Mouse (Mus musculus) hindbrain, embryonic 11.5 days (tissue): ENCODE results near the gene Zfp36l1. TPM values are rescaled to one million over a fixed set of nuclear protein-coding genes. Genes with fewer than 3 reads are reported as not detected.

Experiments used
- ATAC-seq: fragments of 200-750 bp; cut with Nextera tagmentation; 2 replicates; pipeline ENCODE4 v1.8.0; 2017; ENCODE audit warnings: mild to moderate bottlenecking, moderate TSS enrichment, moderate library complexity; ENCODE audit not compliant: low FRiP score
- DNase-seq: peaks from one replicate; pipeline ENCODE4 v3.0.0-alpha.2; 2015; ENCODE audit warnings: low spot score
- H3K27ac ChIP-seq: fragments of 300-500 bp; sonication (generic); 2 replicates; pipeline ENCODE4 v1.5.1; 2014; ENCODE audit warnings: mild to moderate bottlenecking, low read depth, low read length
- H3K27me3 ChIP-seq: fragments of 300-500 bp; sonication (generic); 2 replicates; pipeline ENCODE4 v1.6.1; 2014; ENCODE audit warnings: mild to moderate bottlenecking, low read length, moderate library complexity, mixed read lengths; ENCODE audit not compliant: control insufficient read depth, insufficient read depth
- H3K36me3 ChIP-seq: fragments of 300-500 bp; sonication (generic); 2 replicates; pipeline ENCODE4 v1.6.1; 2014; ENCODE audit warnings: mild to moderate bottlenecking, low read length, moderate library complexity, mixed read lengths; ENCODE audit not compliant: control insufficient read depth, insufficient read depth
- H3K4me1 ChIP-seq: fragments of 300-500 bp; sonication (generic); replicated peaks from 2 replicates; pipeline ENCODE4 v1.6.1; 2014; ENCODE audit warnings: low read length, mixed read lengths; ENCODE audit not compliant: control insufficient read depth, insufficient read depth
- H3K4me2 ChIP-seq: fragments of 300-500 bp; sonication (generic); replicated peaks from 2 replicates; pipeline ENCODE4 v1.6.1; 2014; ENCODE audit warnings: mild to moderate bottlenecking, low read depth, low read length
- H3K4me3 ChIP-seq: fragments of 300-500 bp; sonication (generic); 2 replicates; pipeline ENCODE4 v1.5.1; 2014; ENCODE audit warnings: low read depth, low read length
- H3K9ac ChIP-seq: fragments of 300-500 bp; sonication (generic); 2 replicates; pipeline ENCODE4 v1.6.1; 2014; ENCODE audit warnings: low read depth, low read length
- H3K9me3 ChIP-seq: fragments of 300-500 bp; sonication (generic); 2 replicates; pipeline ENCODE4 v1.6.1; 2016; ENCODE audit warnings: low read length; ENCODE audit not compliant: control insufficient read depth
- WGBS: fragments of 180-500 bp; shearing (Covaris S2); extraction: QIAGEN DNeasy Blood & Tissue Kit; methylation state at CpG from one replicate; pipeline ENCODE4 v1.1.7; 2014; 5-methylcytosine and 5-hydroxymethylcytosine counted together
- polyA plus RNA-seq: library from polyadenylated mRNA; unstranded; fragments of >200 nt; fragmentation: Nextera tagmentation; extraction: Ambion mirVana; gene quantifications from 2 replicates; pipeline ENCODE4 v1.2.1, GENCODE M21; 2014

The Zfp36l1 gene
- polyA plus RNA-seq, 1 experiment from 2014 or later = 127 TPM

DNA sequence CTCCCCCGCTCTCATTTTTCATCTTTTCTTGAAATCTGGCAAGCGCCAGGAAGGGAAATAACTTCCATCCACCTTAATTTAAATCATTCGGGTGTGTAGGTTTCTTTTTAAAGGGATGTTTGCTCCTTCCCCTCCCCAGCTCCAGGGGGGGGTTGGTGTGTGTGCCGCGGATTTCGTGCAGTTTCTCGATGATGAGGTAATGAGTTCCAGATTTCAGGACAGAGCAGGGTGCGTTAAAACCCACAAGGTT is 2.0 kb upstream of the Zfp36l1 start:
- peak overlapping the region; percentile 78 for H3K4me3 ChIP-seq
- 0% methylated on average over 8 of the region's 8 CpGs for WGBS
- peak overlapping the region; percentile 78 for H3K9ac ChIP-seq
- no peaks in the 10 kb centered on the region for H3K36me3 ChIP-seq
- peaks cover 8% of the 10 kb centered on the region for H3K27me3 ChIP-seq
- peak overlapping the region; percentile 92 for H3K27ac ChIP-seq
- H3K9me3 ChIP-seq = no peaks in the 10 kb centered on the region
- ATAC-seq (no peak), DNase-seq (peak; percentile 77)
- H3K4me1 ChIP-seq = peaks cover 2% of the 10 kb centered on the region; the same call in 1 of the 2 replicates
- H3K4me2 ChIP-seq = peak overlapping the region; percentile 91

DNA sequence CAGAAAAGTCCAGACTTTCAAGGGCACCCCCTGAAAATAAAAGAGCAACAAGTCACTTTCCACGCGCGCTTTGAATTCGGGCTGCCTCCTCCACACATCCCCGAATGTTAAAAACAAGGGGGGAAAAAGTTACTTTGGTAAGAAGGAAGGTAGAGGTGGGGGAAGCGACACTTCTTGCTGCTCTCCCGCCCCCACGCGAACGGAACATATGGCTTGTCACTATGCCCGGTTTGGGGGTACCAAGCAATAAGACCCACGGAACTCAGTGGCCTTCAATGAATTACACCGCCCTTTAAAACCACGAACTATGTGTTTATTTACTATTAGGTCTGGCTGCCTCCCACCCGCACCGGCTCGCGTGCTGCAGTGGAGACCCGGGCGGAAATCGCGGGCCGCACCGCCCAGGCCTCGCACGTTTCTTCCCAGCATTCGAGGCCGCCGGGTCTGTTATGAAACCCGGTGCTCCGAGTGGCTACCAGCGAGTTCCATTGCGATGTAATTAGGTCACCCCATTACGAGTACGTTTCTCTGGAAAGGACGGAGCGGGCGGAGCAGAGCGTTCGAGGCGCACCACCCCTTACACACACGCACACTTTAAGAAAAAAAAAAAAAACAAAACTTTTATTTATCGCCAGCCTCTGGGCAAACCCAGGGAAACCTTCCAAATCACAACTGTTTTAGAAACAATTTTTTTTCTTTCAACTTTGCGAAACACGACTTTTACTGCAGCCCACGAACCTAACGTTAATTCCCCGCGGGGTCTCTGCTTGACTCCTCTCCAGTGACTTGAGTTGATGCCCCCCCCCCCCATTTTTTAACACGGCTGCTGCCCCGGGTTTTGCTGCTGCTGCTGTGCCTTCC is 1.4 kb upstream of the Zfp36l1 start:
- DNase-seq (peak; percentile 73), ATAC-seq (no peak)
- H3K9ac ChIP-seq = peak overlapping the region; percentile 78
- no peaks in the 10 kb centered on the region for H3K36me3 ChIP-seq
- H3K9me3 ChIP-seq = no peaks in the 10 kb centered on the region
- H3K4me3 ChIP-seq = peak overlapping the region; percentile 78
- H3K4me2 ChIP-seq = peak overlapping the region; percentile 91
- under 1% methylated on average over 51 of the region's 51 CpGs for WGBS
- peak overlapping the region; percentile 92 for H3K27ac ChIP-seq
- peaks cover 8% of the 10 kb centered on the region for H3K27me3 ChIP-seq
- peaks cover 2% of the 10 kb centered on the region; the same call in 1 of the 2 replicates for H3K4me1 ChIP-seq

DNA sequence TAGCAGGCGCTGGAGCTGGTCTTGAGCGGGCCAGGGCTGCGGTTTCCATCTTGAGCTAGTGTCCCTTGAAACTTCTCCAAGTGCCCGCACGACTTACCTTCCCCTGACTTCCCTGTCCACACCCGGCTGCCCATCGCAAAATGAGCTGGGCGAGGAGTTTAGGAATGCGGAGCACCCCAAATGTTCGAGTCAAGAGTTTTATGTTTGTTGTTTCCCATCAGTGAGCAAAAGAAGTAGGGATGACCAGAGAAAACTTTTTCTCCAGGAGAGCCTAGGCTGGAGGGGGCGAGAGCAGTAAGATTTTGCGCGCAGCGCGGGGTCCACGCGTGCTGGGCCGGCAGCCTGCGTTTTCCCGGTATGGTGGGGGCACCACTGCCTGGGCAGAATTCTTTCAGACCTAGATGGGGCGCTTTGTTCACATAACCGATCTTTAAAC is 791 bp upstream of the Zfp36l1 start:
- Histone ChIP-seq H3K4me2 (peak overlapping the region; percentile 91), H3K9me3 (no peaks in the 10 kb centered on the region), H3K9ac (peak overlapping the region; percentile 76), H3K4me3 (peak overlapping the region; percentile 78), H3K27me3 (peaks cover 8% of the 10 kb centered on the region), H3K36me3 (no peaks in the 10 kb centered on the region), H3K4me1 (peaks cover 2% of the 10 kb centered on the region; the same call in 1 of the 2 replicates), H3K27ac (peak overlapping the region; percentile 92)
- 0 out of 2 replicates have a peak, but pooled peaks have one; percentile 34 for ATAC-seq
- under 1% methylated on average over 22 of the region's 22 CpGs for WGBS
- peak; percentile 74 for DNase-seq

DNA sequence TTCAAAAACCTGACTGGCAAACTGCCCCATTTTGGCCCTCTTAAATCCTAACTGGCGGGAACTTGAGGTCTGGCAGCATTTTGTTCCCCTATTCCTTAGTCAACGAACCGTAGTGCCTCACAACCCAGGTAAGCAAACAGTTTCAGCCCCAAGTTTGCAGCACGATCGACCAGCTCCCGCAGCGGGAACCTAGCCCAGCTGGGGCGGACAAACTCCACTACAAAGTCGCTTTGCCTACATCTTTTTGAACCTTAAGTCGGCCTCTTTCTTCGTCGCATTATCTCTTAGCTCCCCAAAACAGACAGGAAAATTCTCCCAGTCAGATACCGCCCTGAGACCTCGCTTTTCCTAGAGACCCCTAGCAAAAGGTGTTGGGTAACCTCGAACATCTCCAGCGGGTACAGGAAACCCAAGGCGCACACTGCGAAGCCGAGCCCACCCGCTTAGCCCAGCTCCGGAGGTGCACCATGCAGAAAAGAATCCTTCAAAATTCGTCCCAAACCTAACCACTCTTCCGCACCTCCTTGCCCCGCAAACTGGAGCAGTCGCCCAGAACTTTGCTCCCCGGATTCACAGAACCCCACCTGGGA is 647 bp downstream of the Zfp36l1 start:
- peak overlapping the region; percentile 75 for H3K27ac ChIP-seq
- H3K9me3 ChIP-seq = no peaks in the 10 kb centered on the region
- peak overlapping the region; percentile 78 for H3K4me3 ChIP-seq
- H3K4me1 ChIP-seq = peaks cover 2% of the 10 kb centered on the region; the same call in 1 of the 2 replicates
- peaks cover 8% of the 10 kb centered on the region for H3K27me3 ChIP-seq
- 0 out of 2 replicates have a peak, but pooled peaks cover under 1% of the 10 kb centered on the region for H3K36me3 ChIP-seq
- H3K9ac ChIP-seq = peak overlapping the region; percentile 95
- ATAC-seq = no peak
- DNase-seq = peak; percentile 54
- WGBS = under 1% methylated on average over 26 of the region's 26 CpGs
- peak overlapping the region; percentile 91 for H3K4me2 ChIP-seq

DNA sequence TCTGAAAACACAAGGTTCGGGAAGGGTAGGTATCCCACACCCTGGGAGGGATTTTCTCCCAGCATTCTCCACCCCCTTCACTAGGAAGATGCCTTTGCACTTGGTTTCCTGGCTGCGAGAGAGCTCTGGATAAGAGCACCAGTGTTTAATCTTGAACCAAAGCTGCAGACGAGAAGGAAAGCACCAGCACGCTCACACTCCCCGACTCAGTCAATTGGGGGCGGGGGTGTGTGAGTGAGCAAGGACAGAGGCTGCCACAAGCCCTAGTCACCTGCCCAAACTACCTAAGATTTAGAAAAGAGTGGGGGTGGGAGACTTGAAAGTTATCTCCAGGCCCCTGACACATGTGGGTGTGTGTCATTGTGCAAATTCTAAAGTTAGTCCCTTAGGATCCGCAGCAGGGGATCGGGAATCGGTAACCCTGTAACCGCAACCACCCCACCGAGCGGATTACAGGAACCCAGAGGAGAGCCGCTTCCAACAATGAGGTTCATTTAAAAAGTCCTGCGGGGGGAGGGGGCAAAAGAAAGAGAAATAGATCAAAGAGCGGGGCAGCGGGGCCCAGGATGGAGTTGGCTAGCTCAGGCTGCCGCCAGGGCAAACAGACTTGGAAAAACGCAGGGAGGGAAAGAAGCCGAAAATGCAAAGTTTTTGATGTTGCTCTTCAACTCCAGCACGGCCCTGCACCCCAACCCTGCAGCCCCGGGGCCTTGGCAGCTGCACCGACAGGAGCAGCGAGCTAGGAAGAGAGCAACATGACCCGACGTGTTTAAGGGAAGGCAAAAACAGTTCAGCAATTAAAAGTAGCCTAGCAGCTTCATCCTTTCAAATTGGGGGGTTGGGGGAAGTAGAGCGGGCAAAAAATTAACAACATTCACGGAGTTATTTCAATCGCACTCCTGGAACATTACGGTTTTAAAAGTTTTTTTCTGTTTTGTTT is 1.4 kb downstream of the Zfp36l1 start:
- Histone ChIP-seq H3K4me1 (peaks cover 2% of the 10 kb centered on the region; the same call in 1 of the 2 replicates), H3K27ac (peak overlapping the region; percentile 75), H3K4me2 (peak overlapping the region; percentile 91), H3K36me3 (0 out of 2 replicates have a peak, but pooled peaks cover 2% of the 10 kb centered on the region), H3K9me3 (no peaks in the 10 kb centered on the region), H3K4me3 (peak overlapping the region; percentile 78), H3K27me3 (peaks cover 8% of the 10 kb centered on the region), H3K9ac (peak overlapping the region; percentile 95)
- WGBS = 1% methylated on average over 29 of the region's 29 CpGs
- ATAC-seq (no peak), DNase-seq (peak; percentile 65)

DNA sequence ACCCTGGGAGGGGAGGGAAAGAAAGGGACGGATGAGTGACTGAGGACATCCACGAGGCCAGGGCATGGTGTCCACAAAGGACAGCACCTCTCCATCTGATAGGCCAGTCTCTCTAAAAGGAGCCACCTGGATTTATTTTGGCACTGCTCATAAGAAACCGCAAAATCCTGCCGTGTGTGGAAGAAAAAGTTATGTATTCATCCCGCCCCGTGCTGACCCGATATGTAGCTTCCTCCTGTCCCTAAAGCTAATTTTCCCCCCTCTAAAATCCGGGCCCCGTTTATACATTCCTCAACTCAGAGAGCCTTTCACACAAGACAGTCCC is 2.3 kb downstream of the Zfp36l1 start:
- WGBS = 1% methylated on average over 9 of the region's 9 CpGs

DNA sequence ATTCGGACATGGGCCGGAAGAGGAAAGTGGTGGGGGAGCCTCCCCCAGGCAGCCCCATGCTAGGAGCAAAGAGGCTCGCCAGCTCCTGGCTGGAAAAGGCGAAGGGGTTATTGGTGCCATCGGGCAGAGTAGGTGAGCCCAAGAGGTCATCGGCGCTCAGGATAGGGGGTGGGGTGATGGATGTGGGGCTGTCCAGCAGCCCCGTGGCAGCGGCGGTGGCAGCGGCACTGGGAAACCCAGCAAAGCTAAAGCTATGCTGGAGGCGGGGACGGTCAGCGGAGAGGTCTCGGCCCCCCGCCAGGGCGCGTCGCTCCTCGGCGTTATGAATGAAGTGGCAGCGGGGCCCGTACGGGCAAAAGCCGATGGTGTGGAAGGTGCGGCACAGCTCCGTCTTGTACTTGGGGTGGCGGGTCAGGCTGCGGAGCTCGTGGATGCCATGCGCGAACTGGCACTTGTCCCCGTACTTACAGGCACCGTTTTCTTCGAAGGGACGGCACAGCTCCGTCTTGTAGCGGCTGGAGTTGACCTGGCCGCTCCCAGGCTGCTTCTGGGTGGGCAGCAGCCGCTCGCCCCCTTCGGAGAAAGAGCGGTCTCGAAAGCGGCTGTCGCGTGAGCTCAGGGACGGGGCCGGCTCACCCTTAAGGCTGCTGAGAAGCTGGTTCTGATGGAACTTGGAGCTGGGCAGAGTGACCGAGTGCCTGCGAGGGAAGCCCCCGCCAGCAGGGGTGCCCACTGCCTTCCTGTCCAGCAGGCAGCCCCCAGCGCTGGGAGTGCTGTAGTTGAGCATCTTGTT is 2.9 kb downstream of the Zfp36l1 start:
- peak overlapping the region; percentile 95 for H3K9ac ChIP-seq
- peaks cover 2% of the 10 kb centered on the region; the same call in 1 of the 2 replicates for H3K4me1 ChIP-seq
- no peaks in the 10 kb centered on the region for H3K9me3 ChIP-seq
- peaks cover 8% of the 10 kb centered on the region for H3K27me3 ChIP-seq
- DNase-seq (peak; percentile 64), ATAC-seq (peak; percentile 6; the same call in 1 of the 2 replicates)
- peak overlapping the region; percentile 78 for H3K4me3 ChIP-seq
- 0 out of 2 replicates have a peak, but pooled peaks cover 2% of the 10 kb centered on the region for H3K36me3 ChIP-seq
- H3K4me2 ChIP-seq = peak overlapping the region; percentile 91
- 1% methylated on average over 53 of the region's 53 CpGs for WGBS
- peak overlapping the region; percentile 75 for H3K27ac ChIP-seq

More for the DNA sequence above, 2.3 kb downstream of the Zfp36l1 start:
- H3K9me3 ChIP-seq = no peaks in the 10 kb centered on the region
- H3K27me3 ChIP-seq = peaks cover 8% of the 10 kb centered on the region
- H3K27ac ChIP-seq = peak overlapping the region; percentile 75
- DNase-seq (no peak), ATAC-seq (no peak)
- H3K4me2 ChIP-seq = peak overlapping the region; percentile 91
- H3K36me3 ChIP-seq = 0 out of 2 replicates have a peak, but pooled peaks cover 2% of the 10 kb centered on the region
- H3K4me1 ChIP-seq = peaks cover 2% of the 10 kb centered on the region; the same call in 1 of the 2 replicates
- peak overlapping the region; percentile 95 for H3K9ac ChIP-seq
- peak overlapping the region; percentile 78 for H3K4me3 ChIP-seq
